Mouse (Mus musculus) myocyte (in vitro differentiated cells): ENCODE measurements at regions not wholly inside any gene's neighbourhood (a gene's known extent, or its start where the extent isn't known, plus 50 kb on each side); places are given as distances from the start of the nearest gene placed in this dataset.

ENCODE experiments used
- H3K27me3 ChIP-seq: one replicate; pipeline ENCODE4 v1.6.1; 2011; ENCODE audit not compliant: control insufficient read depth, insufficient read depth, insufficient read length
- H3K36me3 ChIP-seq: one replicate; pipeline ENCODE4 v1.6.1; 2011; ENCODE audit not compliant: control insufficient read depth, insufficient read depth
- H3K4me2 ChIP-seq: one replicate; pipeline ENCODE4 v1.6.1; 2011; ENCODE audit warnings: low read depth, control low read depth
- H3K4me3 ChIP-seq: one replicate; pipeline ENCODE4 v1.5.1; 2011; ENCODE audit warnings: mild to moderate bottlenecking, control low read depth, moderate library complexity
- H3K79me2 ChIP-seq: one replicate; pipeline ENCODE4 v1.6.1; 2011; ENCODE audit not compliant: control insufficient read depth, insufficient read depth
- H3ac ChIP-seq: one replicate; pipeline ENCODE4 v1.6.1; 2011; ENCODE audit not compliant: control insufficient read depth, insufficient read length
- CEBPB ChIP-seq: IDR thresholded peaks from 2 replicates; pipeline ENCODE4 v1.6.1; 2011; ENCODE audit warnings: mild to moderate bottlenecking, moderate library complexity; ENCODE audit not compliant: poor library complexity, insufficient read depth, severe bottlenecking
- E2F4 ChIP-seq: IDR thresholded peaks from one replicate; pipeline ENCODE4 v1.6.1; 2011; ENCODE audit warnings: mild to moderate bottlenecking, control low read depth, moderate library complexity; ENCODE audit not compliant: insufficient read depth
- MAX ChIP-seq: IDR thresholded peaks from one replicate; pipeline ENCODE4 v1.6.1; 2011; ENCODE audit warnings: low read depth, mild to moderate bottlenecking, control low read depth
- MYOD1 ChIP-seq, 3 experiments: IDR thresholded peaks; one replicate each; pipeline ENCODE4 v1.6.1; 2011; ENCODE audit warnings: control low read depth in 2 of 3, low read depth in 2 of 3, mild to moderate bottlenecking in 2 of 3, moderate library complexity in 1 of 3; ENCODE audit not compliant: insufficient read length in 2 of 3, control insufficient read depth in 1 of 3
- MYOG ChIP-seq, 3 experiments: IDR thresholded peaks; one replicate each; pipeline ENCODE4 v1.6.1; 2011; ENCODE audit warnings: control low read depth in 2 of 3, low read depth in 2 of 3, mild to moderate bottlenecking in 2 of 3; ENCODE audit not compliant: insufficient read length in 2 of 3, control insufficient read depth in 1 of 3, insufficient read depth in 1 of 3
- POLR2A ChIP-seq: IDR thresholded peaks from one replicate; pipeline ENCODE4 v1.6.1; 2011; ENCODE audit warnings: low read depth, mild to moderate bottlenecking, control low read depth, moderate library complexity; ENCODE audit not compliant: insufficient read length
- POLR2AphosphoS2 ChIP-seq: IDR thresholded peaks from one replicate; pipeline ENCODE4 v1.6.1; 2011; ENCODE audit warnings: low read depth, control low read depth; ENCODE audit not compliant: insufficient read length
- REST ChIP-seq: IDR thresholded peaks from one replicate; pipeline ENCODE4 v1.6.1; 2011; ENCODE audit warnings: mild to moderate bottlenecking, control low read depth, moderate library complexity; ENCODE audit not compliant: insufficient read depth, insufficient read length
- SRF ChIP-seq: IDR thresholded peaks from one replicate; pipeline ENCODE4 v1.6.1; 2011; ENCODE audit warnings: low read depth; ENCODE audit not compliant: control insufficient read depth, insufficient read length
- TCF12 ChIP-seq: IDR thresholded peaks from one replicate; pipeline ENCODE4 v1.6.1; 2011; ENCODE audit warnings: mild to moderate bottlenecking, control low read depth; ENCODE audit not compliant: poor library complexity, insufficient read depth, severe bottlenecking
- TCF3 ChIP-seq: IDR thresholded peaks from one replicate; pipeline ENCODE4 v1.6.1; 2011; ENCODE audit warnings: low read depth, control low read depth; ENCODE audit not compliant: insufficient read length
- USF1 ChIP-seq: IDR thresholded peaks from one replicate; pipeline ENCODE4 v1.6.1; 2011; ENCODE audit warnings: low read depth, mild to moderate bottlenecking, control low read depth, moderate library complexity

- TF ChIP-seq TCF3 (no peak), TCF12 (no peak), REST (no peak), POLR2A (no peak), E2F4 (no peak), MAX (no peak), MYOD1 (IDR thresholded peaks at IDR 0.05; ENCODE audit: control insufficient read depth in 1 of 3, insufficient read length in 2 of 3, low read depth in 2 of 3) (no peak), CEBPB (no peak), POLR2AphosphoS2 (no peak), MYOG (IDR thresholded peaks at IDR 0.05; ENCODE audit: control insufficient read depth in 1 of 3, insufficient read depth in 1 of 3, insufficient read length in 2 of 3, low read depth in 2 of 3) (no peak), SRF (no peak), USF1 (no peak)
- no peaks in the 10 kb centered on the region for H3K27me3 ChIP-seq
- no peak overlapping the region for H3ac ChIP-seq
- H3K4me2 ChIP-seq: no peak overlapping the region
- H3K36me3 ChIP-seq: no peaks in the 10 kb centered on the region
- H3K79me2 ChIP-seq: no peaks in the 10 kb centered on the region
- no peak overlapping the region for H3K4me3 ChIP-seq
Observed at GRCm38 (mm10) chr16:5627117-5627909, 257.8 kb upstream of the Rbfox1 start.

GRCm38 (mm10) chr16:5625159-5625558 is 260.0 kb upstream of the Rbfox1 start:
- Histone ChIP-seq H3K4me2 (no peak overlapping the region), H3K27me3 (no peaks in the 10 kb centered on the region), H3K79me2 (no peaks in the 10 kb centered on the region), H3ac (no peak overlapping the region), H3K4me3 (no peak overlapping the region), H3K36me3 (no peaks in the 10 kb centered on the region)
- TF ChIP-seq POLR2A (no peak), MYOD1 (IDR thresholded peaks at IDR 0.05; ENCODE audit: control insufficient read depth in 1 of 3, insufficient read length in 2 of 3, low read depth in 2 of 3) (no peak), MYOG (IDR thresholded peaks at IDR 0.05; ENCODE audit: control insufficient read depth in 1 of 3, insufficient read depth in 1 of 3, insufficient read length in 2 of 3, low read depth in 2 of 3) (no peak), TCF12 (no peak), SRF (no peak), TCF3 (no peak), USF1 (no peak), MAX (no peak), CEBPB (no peak), POLR2AphosphoS2 (no peak), REST (no peak), E2F4 (no peak)

GRCm38 (mm10) chr16:5620566-5620965 is 264.6 kb upstream of the Rbfox1 start:
- H3K4me3 ChIP-seq: no peak overlapping the region
- no peak overlapping the region for H3ac ChIP-seq
- H3K36me3 ChIP-seq: no peaks in the 10 kb centered on the region
- no peak for TF ChIP-seq TCF3
- no peak for TF ChIP-seq E2F4
- TF ChIP-seq REST: no peak
- TF ChIP-seq MYOG (IDR thresholded peaks at IDR 0.05; ENCODE audit: control insufficient read depth in 1 of 3, insufficient read depth in 1 of 3, insufficient read length in 2 of 3, low read depth in 2 of 3): no peak
- TF ChIP-seq USF1: no peak
- TF ChIP-seq POLR2AphosphoS2: no peak
- no peak for TF ChIP-seq CEBPB
- TF ChIP-seq MAX: no peak
- no peak for TF ChIP-seq SRF
- TF ChIP-seq TCF12: no peak
- no peak for TF ChIP-seq POLR2A
- no peak for TF ChIP-seq MYOD1 (IDR thresholded peaks at IDR 0.05; ENCODE audit: control insufficient read depth in 1 of 3, insufficient read length in 2 of 3, low read depth in 2 of 3)
- no peaks in the 10 kb centered on the region for H3K27me3 ChIP-seq
- H3K4me2 ChIP-seq: no peak overlapping the region
- H3K79me2 ChIP-seq: no peaks in the 10 kb centered on the region

- H3K27me3 ChIP-seq: no peaks in the 10 kb centered on the region
- no peaks in the 10 kb centered on the region for H3K79me2 ChIP-seq
- TF ChIP-seq POLR2A (no peak), TCF3 (no peak), CEBPB (no peak), REST (no peak), MAX (no peak), TCF12 (no peak), E2F4 (no peak), MYOG (IDR thresholded peaks at IDR 0.05; ENCODE audit: control insufficient read depth in 1 of 3, insufficient read depth in 1 of 3, insufficient read length in 2 of 3, low read depth in 2 of 3) (no peak), USF1 (no peak), POLR2AphosphoS2 (no peak), MYOD1 (IDR thresholded peaks at IDR 0.05; ENCODE audit: control insufficient read depth in 1 of 3, insufficient read length in 2 of 3, low read depth in 2 of 3) (no peak), SRF (no peak)
- no peak overlapping the region for H3ac ChIP-seq
- no peak overlapping the region for H3K4me3 ChIP-seq
- no peaks in the 10 kb centered on the region for H3K36me3 ChIP-seq
- no peak overlapping the region for H3K4me2 ChIP-seq
Observed at GRCm38 (mm10) chr16:5616356-5616755, 268.8 kb upstream of the Rbfox1 start.
